Mouse (Mus musculus): ENCODE results near the gene Hes7.

DNA sequence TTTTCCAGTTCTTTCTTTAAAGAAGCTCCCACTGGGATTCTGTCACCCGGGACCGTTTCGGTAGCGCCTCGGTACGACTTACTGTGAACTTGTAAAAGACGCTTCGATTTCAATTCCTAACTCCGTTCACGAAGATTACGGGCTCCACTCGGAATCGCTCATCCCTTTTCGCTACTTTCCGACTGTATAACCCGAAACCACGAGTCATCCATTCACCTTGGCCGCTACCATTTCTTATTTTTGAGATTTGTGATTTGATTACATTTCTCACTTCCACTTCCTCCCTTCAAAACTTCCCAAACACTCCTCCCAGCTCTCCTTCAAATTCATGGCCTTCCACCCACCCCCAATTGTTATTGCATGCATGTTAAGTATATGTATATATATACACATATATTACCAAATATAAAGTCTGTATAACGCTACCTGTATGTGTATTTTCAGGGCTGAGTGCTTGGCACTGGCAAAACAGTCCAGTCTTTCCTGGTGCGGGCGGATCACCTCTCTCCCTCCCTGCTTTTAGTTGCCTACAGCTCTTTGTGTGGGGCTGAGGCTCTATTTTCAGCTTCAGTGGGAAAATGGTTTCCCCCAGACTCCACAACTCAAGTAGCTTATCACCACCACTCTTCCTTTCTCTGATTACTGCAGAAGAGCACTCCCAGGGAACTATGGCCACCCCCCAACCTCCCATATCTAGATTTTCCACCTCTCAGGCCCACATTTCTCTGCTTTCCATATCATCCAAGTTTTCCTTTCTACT, 9.0 kb upstream of the Hes7 start:
- no peak for TF ChIP-seq POLR2A (IDR thresholded peaks at IDR 0.05; ENCODE audit: low read depth, low read length)
- no peak for TF ChIP-seq CTCF (IDR thresholded peaks at IDR 0.05; ENCODE audit: borderline replicate concordance, insufficient read depth, low read length)

Measured in embryonic fibroblast, embryonic 13.5 days (primary cell).